Mouse (Mus musculus) 416B (cell line): ENCODE data around the gene Zfp770.
"Not testable (repeated sequence)": the region's sequence is repeated elsewhere in the genome, so short reads cannot be mapped to it uniquely, and the experiment has no call there.

Source experiments
- DNase-seq: peaks from one replicate; pipeline ENCODE4 v3.0.0; 2011; ENCODE audit warnings: low read depth

Gene Zfp770

GRCm38 (mm10) chr2:114200932-114201559 lies at the start of gene Zfp770:
Zfp770 (minus strand) TSS chr2:114201469.
- peak; percentile 83 for DNase-seq

GRCm38 (mm10) chr2:114249440-114249839 lies 48.2 kb upstream of the Zfp770 start:
- DNase-seq: no peak

GRCm38 (mm10) chr2:114237639-114238038 lies 36.4 kb upstream of the Zfp770 start:
- DNase-seq: no peak

- DNase-seq: no peak
These were observed 35.3 kb upstream of the Zfp770 start for GRCm38 (mm10) chr2:114236566-114236965.

GRCm38 (mm10) chr2:114235584-114235983 lies 34.3 kb upstream of the Zfp770 start:
- DNase-seq: no peak

GRCm38 (mm10) chr2:114231248-114231647 lies 30.0 kb upstream of the Zfp770 start:
- DNase-seq: no peak

GRCm38 (mm10) chr2:114228672-114229071 lies 27.4 kb upstream of the Zfp770 start:
- DNase-seq: no peak

- DNase-seq: no peak
These were observed 3.8 kb upstream of the Zfp770 start for GRCm38 (mm10) chr2:114205036-114205435.

- no peak for DNase-seq
These were observed 305 bp upstream of the Zfp770 start for GRCm38 (mm10) chr2:114201574-114201973.

- DNase-seq: no peak
These were observed 4.8 kb downstream of the Zfp770 start for GRCm38 (mm10) chr2:114196421-114196820.

- DNase-seq: not testable (repeated sequence)
These were observed 14.3 kb downstream of the Zfp770 start, which contains the start of gene Aqr for GRCm38 (mm10) chr2:114186924-114187323. Aqr (minus strand) TSS chr2:114187024.

- no peak for DNase-seq
These were observed 23.2 kb downstream of the Zfp770 start for GRCm38 (mm10) chr2:114177802-114178733.

- DNase-seq: peak; percentile 91
These were observed 26.4 kb downstream of the Zfp770 start for GRCm38 (mm10) chr2:114174651-114175484.

GRCm38 (mm10) chr2:114173248-114173647 lies 28.0 kb downstream of the Zfp770 start:
- no peak for DNase-seq

- no peak for DNase-seq
These were observed 33.4 kb downstream of the Zfp770 start for GRCm38 (mm10) chr2:114167837-114168236.

- DNase-seq: no peak
These were observed 39.3 kb downstream of the Zfp770 start for GRCm38 (mm10) chr2:114161978-114162377.

- no peak for DNase-seq
These were observed 43.9 kb downstream of the Zfp770 start for GRCm38 (mm10) chr2:114157345-114157744.

GRCm38 (mm10) chr2:114156639-114157038 lies 44.6 kb downstream of the Zfp770 start:
- DNase-seq: no peak

- DNase-seq: no peak
These were observed 48.0 kb downstream of the Zfp770 start for GRCm38 (mm10) chr2:114153247-114153646.

- DNase-seq: no peak
These were observed 54.3 kb downstream of the Zfp770 start for GRCm38 (mm10) chr2:114146864-114147458.

GRCm38 (mm10) chr2:114145315-114145801 lies 55.9 kb downstream of the Zfp770 start:
- DNase-seq: peak; percentile 36

- DNase-seq: no peak
These were observed 56.4 kb downstream of the Zfp770 start for GRCm38 (mm10) chr2:114144915-114145314.
